Mouse (Mus musculus) G1E-ER4 (cell line): Measurements from ENCODE around the gene Baz2a. TPM values are rescaled to one million over a fixed set of nuclear protein-coding genes. Genes with fewer than 3 reads are reported as not detected.

Experiments used
- GATA1 ChIP-seq: IDR thresholded peaks from one replicate; pipeline ENCODE4 v1.8.0; 2012; ENCODE audit warnings: low read length, inconsistent platforms
- polyA plus RNA-seq: library from polyadenylated mRNA; stranded (reverse); fragments of >175 nt; gene quantifications from 2 replicates; pipeline ENCODE4 v1.2.3, GENCODE M21; 2012

The Baz2a gene
- polyA plus RNA-seq, 1 experiment: 30.8 TPM

DNA sequence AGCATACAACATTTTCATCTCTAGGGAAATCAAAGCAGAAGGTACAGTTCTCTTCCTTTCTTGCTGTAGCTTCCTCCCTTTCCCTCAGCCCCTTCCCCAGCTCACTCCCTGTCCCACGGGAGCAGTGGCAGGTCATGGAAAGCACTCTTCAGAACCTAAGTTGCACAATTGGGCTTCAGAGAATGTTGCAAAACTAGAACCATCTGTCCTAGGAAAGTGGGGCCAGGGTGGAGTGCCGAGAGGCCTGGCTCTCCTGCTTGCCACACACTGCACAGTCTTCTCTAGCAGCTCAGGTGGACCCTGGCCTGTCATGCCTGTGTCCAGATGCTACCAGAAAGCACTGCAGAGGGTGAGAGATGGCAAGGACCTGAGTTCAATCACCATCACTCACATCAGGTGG is 53.6 kb downstream of the Baz2a start:
- TF ChIP-seq GATA1: no peak

DNA sequence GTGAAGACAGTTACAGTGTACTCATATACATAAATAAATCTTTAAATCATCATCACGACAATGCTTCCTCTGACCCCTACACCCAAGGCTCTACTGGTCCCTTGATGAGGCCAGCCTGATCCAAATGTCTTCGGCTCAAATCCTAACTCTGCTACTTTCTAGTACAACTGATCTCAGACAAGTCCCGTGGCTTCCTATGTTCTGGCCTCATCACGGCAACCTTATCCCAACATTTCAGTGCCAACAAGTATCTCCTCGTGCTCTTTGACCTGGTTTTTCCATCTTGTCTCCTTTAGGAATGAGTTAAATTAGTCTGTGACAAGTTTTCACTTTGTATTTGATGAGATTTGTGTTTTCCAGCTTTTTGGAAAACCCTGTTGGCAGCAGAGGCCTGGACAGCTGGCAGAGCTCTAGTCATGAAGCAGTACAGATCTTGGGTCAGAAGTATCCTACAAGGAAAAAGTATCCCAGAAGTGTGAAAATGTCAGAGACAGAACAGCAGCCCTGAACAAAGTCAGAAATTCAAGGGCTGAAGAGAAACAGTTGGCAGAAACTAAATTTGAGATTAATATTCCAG is 57.5 kb downstream of the Baz2a start:
- TF ChIP-seq GATA1: no peak

DNA sequence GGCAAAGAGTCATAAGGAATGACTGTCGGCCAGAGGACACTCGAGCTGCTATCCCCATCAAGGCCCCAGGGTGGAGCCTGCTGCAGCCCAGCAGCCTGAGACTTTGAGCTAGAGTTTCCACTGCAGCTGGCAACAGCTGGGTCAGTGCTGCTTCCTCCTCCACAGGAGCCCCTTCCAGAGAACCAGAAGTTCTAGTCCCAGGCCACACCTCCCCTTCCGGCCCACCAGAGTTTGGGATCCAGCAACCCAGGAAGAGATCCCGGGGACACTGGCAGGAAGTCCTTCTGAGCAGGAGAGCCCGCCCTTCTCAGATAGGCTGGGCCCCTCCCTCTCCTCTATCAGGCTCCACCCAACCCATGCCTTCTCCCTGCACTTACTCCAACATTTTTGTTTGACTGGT is 58.2 kb downstream of the Baz2a start:
- no peak for TF ChIP-seq GATA1

DNA sequence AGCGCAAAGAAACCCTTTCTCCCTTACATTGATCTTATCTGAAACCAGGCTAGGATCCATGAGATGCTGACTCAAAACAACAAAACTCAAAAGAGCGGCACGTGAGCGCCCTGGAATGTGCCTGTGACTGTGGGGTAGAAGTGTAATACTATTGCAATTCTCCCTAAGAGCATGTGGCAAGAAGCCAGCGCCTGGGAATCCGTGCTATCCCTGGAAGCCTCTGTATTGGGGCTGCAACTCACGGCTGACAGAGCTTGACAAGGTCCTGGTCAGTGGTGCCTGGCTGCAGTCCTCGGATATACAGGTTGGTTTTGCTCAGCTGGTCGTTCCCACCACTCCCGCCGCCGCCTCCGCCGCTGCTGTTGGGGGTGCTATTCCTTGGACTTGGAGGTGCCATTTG is 59.6 kb downstream of the Baz2a start:
- TF ChIP-seq GATA1: no peak

DNA sequence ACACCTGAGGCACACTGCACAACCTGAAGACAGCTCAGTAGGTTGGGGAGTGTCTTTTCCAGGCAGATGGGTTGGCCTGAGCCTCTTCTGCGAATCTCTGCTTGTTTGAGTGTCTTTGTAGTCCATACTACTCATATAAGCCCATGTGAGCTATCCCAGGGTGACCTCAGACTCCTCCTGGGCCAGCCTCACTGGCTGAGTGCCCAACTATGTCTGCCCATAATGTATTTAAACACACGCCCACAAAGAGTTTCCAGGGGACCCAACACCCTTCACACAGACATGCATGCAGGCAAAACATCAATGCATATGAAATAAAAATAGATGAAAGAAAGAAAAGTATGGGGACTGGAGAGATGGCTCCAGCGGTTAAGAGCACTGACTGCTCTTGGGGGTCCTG is 62.6 kb downstream of the Baz2a start:
- no peak for TF ChIP-seq GATA1

DNA sequence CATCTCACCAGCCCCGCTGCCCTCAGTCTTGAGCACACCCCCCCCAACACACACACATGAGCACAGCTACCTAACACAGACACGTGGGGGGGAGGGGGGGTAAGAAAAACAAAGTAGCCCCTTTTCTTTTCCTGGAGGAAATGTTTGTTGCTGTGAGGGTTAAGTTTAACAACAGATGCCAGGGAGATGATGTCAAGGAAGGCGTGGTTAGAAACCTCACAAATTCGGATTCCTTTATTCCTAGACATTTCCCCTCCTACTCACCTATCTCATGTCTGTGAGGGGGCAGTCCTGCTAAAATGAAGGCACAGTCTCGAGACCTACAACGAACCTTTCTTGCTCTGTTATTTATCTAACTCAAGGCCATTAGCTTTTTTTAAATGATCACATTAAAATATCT is 75.7 kb downstream of the Baz2a start:
- TF ChIP-seq GATA1: no peak

DNA sequence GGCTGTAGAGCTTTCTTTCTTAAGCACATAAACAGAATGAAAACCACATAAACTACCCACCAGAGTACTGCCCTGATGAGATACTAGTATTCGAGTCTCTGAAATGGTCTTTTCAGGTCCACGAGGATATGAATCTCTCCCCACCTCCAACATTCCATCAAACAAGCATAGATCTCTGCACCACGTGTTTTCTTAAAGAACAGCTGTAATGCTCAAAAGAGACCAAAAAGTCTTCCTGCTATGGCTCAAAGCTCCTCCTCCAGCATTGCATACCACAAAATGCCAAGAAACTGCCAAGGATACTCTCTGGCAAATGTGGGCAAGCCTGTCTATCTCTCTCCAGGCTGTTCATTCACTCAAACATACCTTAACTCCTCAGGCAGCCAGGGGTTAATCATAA is 83.9 kb downstream of the Baz2a start:
- TF ChIP-seq GATA1: no peak

DNA sequence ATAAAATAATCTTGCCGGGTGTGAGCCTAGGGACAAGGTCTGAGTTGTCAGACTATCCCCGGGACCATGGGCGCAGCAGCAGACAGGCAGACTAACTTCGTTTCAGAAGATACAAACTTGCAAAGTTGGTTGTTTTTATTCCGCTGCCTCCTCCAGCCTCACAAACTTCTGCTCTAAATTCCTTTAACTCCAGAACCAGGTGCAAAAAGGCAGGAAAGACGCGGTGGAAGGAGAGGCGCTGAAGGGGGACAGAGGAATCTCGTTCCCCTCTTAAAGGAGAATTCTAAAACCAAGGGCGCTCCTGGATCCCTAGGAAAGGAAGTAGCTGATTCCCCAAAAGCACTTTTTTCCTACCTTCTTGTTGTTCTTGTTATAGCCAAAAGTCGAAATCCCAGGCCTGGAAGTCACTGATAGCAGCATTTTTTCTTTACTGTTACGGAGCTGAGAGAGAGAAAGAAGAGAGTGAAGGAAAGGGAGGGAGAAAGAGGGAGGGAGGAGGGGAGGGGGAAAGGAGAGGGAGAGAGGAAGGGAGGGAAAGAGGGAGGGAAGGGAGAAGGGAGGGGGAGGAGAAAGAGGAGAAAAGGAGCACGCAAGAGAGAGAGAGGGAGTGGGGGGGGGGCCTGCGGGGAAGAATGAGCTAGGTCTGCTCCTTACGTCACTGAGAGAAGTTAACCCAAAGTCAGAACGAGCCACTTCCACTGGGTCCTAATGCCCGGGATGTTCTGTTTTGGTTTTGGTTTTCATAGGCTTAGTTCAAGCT is 84.8 kb downstream of the Baz2a start:
- no peak for TF ChIP-seq GATA1

DNA sequence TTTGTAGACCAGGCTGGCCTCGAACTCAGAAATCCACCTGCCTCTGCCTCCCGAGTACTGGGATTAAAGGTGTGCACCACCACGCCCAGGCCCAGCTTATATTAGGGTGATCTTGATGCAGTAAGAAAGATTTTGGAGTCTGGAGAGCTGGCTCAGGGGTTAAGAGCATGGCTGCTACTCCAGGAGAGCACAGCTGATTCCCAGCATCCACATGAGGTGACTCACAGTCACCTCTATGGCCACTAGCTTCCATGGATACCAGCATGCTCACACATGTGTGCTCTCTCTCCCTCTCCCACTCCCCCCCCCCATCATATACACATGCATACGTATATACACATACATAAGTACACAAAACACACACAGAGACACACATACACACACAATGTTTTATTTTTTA is 85.9 kb downstream of the Baz2a start:
- TF ChIP-seq GATA1: no peak

Other genes with a start within 250 kb of the Baz2a start
- gene Rdh19, start 241.6 kb upstream of the Baz2a start, polyA plus RNA-seq: not detected in 2 replicates
- not detected in 2 replicates for gene Rdh16f2, start 225.1 kb upstream of the Baz2a start, polyA plus RNA-seq
- not detected in 2 replicates for gene Rdh7, start 202.8 kb upstream of the Baz2a start, polyA plus RNA-seq
- not detected in 2 replicates for gene Sdr9c7, start 193.1 kb upstream of the Baz2a start, polyA plus RNA-seq
- gene Hsd17b6, start 84.0 kb upstream of the Baz2a start, polyA plus RNA-seq: not detected in 2 replicates
- 1.4 and 2.4 TPM in 2 replicates for gene Prim1, start 76.4 kb upstream of the Baz2a start, polyA plus RNA-seq
- 68.4 and 148 TPM in 2 replicates for gene Naca, start 56.0 kb upstream of the Baz2a start, polyA plus RNA-seq
- 213 and 308 TPM in 2 replicates for gene Ptges3, start 32.6 kb upstream of the Baz2a start, polyA plus RNA-seq
- 2,012 and 2,953 TPM in 2 replicates for gene Atp5b, start 8.3 kb upstream of the Baz2a start, polyA plus RNA-seq
- gene Rbms2, start 88.7 kb downstream of the Baz2a start, polyA plus RNA-seq: 8.8 and 10.8 TPM in 2 replicates
- 15.4 and 19.6 TPM in 2 replicates for gene Gls2, start 102.9 kb downstream of the Baz2a start, polyA plus RNA-seq
- 3.9 and 5.2 TPM in 2 replicates for gene Spryd4, start 120.2 kb downstream of the Baz2a start, polyA plus RNA-seq
- not detected in 2 replicates for gene Mip, start 134.3 kb downstream of the Baz2a start, polyA plus RNA-seq
- 38.9 and 45.1 TPM in 2 replicates for gene Timeless, start 140.5 kb downstream of the Baz2a start, polyA plus RNA-seq
- gene Apon, start 162.5 kb downstream of the Baz2a start, polyA plus RNA-seq: 0.04 TPM in 1 of 2 replicates, not detected in the other
- not detected in 2 replicates for gene Apof, start 177.1 kb downstream of the Baz2a start, polyA plus RNA-seq
- gene Stat2, start 179.0 kb downstream of the Baz2a start, polyA plus RNA-seq: 9.1 TPM in 2 replicates
- gene Il23a, start 207.2 kb downstream of the Baz2a start, polyA plus RNA-seq: 0.05 and 0.08 TPM in 2 replicates
- 2.7 and 3.1 TPM in 2 replicates for gene Pan2, start 211.8 kb downstream of the Baz2a start, polyA plus RNA-seq
- 83.4 and 115 TPM in 2 replicates for gene Cnpy2, start 230.9 kb downstream of the Baz2a start, polyA plus RNA-seq
- gene Cs, start 246.2 kb downstream of the Baz2a start, polyA plus RNA-seq: 16.3 and 53.3 TPM in 2 replicates